Mouse (Mus musculus) kidney, adult 2 months (tissue): ENCODE measurements around the gene Lypd6.

Source experiments
- CTCF ChIP-seq: fragments of 200-500 bp; conservative IDR thresholded peaks from 2 replicates; pipeline ENCODE4 v1.5.1; 2011; ENCODE audit warnings: low read depth, mild to moderate bottlenecking, control low read depth, low read length, moderate library complexity, mixed read lengths; ENCODE audit not compliant: insufficient read depth, insufficient read length
- POLR2A ChIP-seq: fragments of 200-500 bp; IDR thresholded peaks from one replicate; pipeline ENCODE4 v1.6.1; 2011; ENCODE audit warnings: low read depth, low read length, control low read depth

DNA sequence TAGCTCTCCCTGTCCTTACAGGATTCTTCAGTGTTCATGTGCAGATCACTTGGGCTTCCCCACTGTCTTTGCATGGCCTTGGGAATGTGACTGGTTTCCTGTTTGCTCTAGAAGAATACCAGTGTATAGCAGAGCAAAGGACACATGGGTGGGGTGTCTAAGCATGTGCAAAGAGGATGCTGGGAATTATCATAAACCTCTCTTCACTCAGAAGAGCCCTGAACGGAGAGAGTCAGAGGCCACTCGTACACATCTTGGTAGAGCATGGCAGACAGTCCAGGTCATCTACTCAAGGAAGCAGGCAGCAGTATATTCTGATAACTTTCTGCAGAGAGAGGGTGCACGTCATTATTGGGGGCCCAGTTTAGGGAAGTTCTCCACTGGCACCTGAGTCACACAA, 122.6 kb downstream of the Lypd6 start:
- TF ChIP-seq CTCF (no peak), POLR2A (no peak)
